Mouse (Mus musculus) CH12.LX (cell line): ENCODE measurements around the gene Setd2.

Experiments used
- CHD2 ChIP-seq: IDR thresholded peaks from 2 replicates; pipeline ENCODE4 v1.6.1; 2011; ENCODE audit warnings: low read length, improper control_type of control experiment
- CTCF ChIP-seq, 2 experiments: IDR thresholded peaks in 1 of 2; conservative IDR thresholded peaks in 1 of 2; 2 replicates each; pipeline ENCODE4 v1.5.1; 2011 to 2012; ENCODE audit warnings: low read depth in 2 of 2, low read length in 2 of 2, improper control_type of control experiment in 1 of 2, inconsistent platforms in 1 of 2, mild to moderate bottlenecking in 1 of 2, moderate library complexity in 1 of 2
- ELF1 ChIP-seq: IDR thresholded peaks from 2 replicates; pipeline ENCODE4 v1.6.1; 2014; ENCODE audit warnings: low read depth, mild to moderate bottlenecking, inconsistent platforms, low read length, improper control_type of control experiment
- EP300 ChIP-seq: IDR thresholded peaks from 2 replicates; pipeline ENCODE4 v1.6.1; 2011; ENCODE audit warnings: low read length, improper control_type of control experiment
- HCFC1 ChIP-seq: IDR thresholded peaks from 2 replicates; pipeline ENCODE4 v1.6.1; 2012; ENCODE audit warnings: low read depth, mild to moderate bottlenecking, inconsistent platforms, low read length, improper control_type of control experiment
- POLR2A ChIP-seq: IDR thresholded peaks from 2 replicates; pipeline ENCODE4 v1.6.1; 2011; ENCODE audit warnings: low read depth, mild to moderate bottlenecking, improper control_type of control experiment, low read length
- POLR2AphosphoS2 ChIP-seq: IDR thresholded peaks from 2 replicates; pipeline ENCODE4 v1.6.1; 2011; ENCODE audit warnings: low read depth, low read length, improper control_type of control experiment
- SMC3 ChIP-seq: IDR thresholded peaks from 2 replicates; pipeline ENCODE4 v1.6.1; 2011; ENCODE audit warnings: low read depth, low read length, improper control_type of control experiment
- UBTF ChIP-seq: IDR thresholded peaks from 2 replicates; pipeline ENCODE4 v1.6.1; 2012; ENCODE audit warnings: low read depth, mild to moderate bottlenecking, inconsistent platforms, low read length, improper control_type of control experiment, moderate library complexity
- USF2 ChIP-seq: conservative IDR thresholded peaks from 2 replicates; pipeline ENCODE4 v1.6.1; 2011; ENCODE audit warnings: low read depth, low read length, improper control_type of control experiment
- ZC3H11A ChIP-seq: IDR thresholded peaks from 2 replicates; pipeline ENCODE4 v1.6.1; 2012; ENCODE audit warnings: low read depth, mild to moderate bottlenecking, inconsistent platforms, low read length, improper control_type of control experiment
- ZNF384 ChIP-seq: IDR thresholded peaks from 2 replicates; pipeline ENCODE4 v1.6.1; 2012; ENCODE audit warnings: low read depth, low read length, improper control_type of control experiment, inconsistent platforms

DNA sequence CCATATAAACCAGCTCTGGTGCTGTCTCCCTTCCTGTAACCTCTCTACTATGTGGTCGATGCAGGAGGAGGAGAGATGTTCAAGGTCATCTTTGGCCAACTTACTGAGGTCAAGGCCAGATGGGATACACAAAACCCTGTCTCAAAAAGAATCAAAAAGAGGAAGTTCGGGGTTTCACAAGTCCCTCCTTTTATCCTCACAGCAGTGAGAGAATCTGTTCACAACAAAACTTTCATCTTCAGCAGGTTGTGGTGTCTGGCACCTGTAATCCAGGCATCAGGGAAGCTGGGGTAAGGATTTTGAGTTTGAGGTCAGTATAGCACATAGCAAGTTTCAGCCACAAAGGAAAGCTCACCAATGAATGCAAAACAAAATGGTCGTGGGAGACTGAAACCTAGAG lies 1.7 kb upstream of the Setd2 start:
- TF ChIP-seq CTCF (conservative IDR thresholded peaks at IDR 0.05 in 1 of 2, IDR thresholded peaks at IDR 0.05 in 1 of 2; ENCODE audit: low read depth in 2 of 2, low read length in 2 of 2) (no peak), HCFC1 (no peak), ZC3H11A (no peak), POLR2AphosphoS2 (no peak), POLR2A (0 out of 2 replicates have a peak, but pooled peaks have one; percentile 18), CHD2 (no peak), ZNF384 (no peak), USF2 (no peak), EP300 (peak; percentile 64; the same call in 1 of the 2 replicates), ELF1 (no peak; the same call in 1 of the 2 replicates), SMC3 (no peak; the same call in 1 of the 2 replicates), UBTF (no peak)
